Mouse (Mus musculus): ENCODE results near the gene Msmb. TPM values are rescaled to one million over a fixed set of nuclear protein-coding genes. Genes with fewer than 3 reads are reported as not detected.

The Msmb gene
- polyA plus RNA-seq, 1 experiment from 2014 or later, result not detected

DNA sequence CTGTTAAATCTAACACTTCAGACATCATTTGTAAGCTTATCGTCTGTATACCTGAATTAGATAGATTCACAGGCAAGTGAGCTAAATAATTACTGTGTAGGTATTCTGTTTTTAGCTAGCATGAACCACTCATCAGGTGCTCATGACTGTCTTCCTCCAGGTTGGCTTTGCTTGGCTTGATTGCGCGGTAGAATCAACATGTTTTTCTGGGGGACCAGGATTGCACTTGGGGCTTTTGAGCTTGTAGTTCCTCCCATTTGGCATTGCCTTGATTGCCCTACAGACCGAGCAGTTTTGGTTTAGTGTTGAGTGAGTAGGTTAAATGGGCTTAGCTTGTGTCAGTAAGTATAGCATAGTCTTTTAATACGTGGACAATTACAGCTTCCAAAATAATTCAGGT, 20.4 kb downstream of the Msmb start:
- ChIA-PET POLR2A (no interaction called here), CTCF (interaction anchor here (2.1 kb wide), 1 partner anchor 30 kb away, joined by 7 read pairs; no protein-coding TSS in a partner anchor)
- H3K27me3 ChIP-seq, result no peaks in the 10 kb centered on the region
- TF ChIP-seq CTCF (IDR thresholded peaks at IDR 0.05), result no peak
- DNase-seq (ENCODE audit: low read depth, low spot score) (no peak), ATAC-seq (no peak)
- in situ Hi-C loops (cut with MboI; ENCODE audit: low pct_unique_long_range_greater_than_20kb), result no loop called here

DNA sequence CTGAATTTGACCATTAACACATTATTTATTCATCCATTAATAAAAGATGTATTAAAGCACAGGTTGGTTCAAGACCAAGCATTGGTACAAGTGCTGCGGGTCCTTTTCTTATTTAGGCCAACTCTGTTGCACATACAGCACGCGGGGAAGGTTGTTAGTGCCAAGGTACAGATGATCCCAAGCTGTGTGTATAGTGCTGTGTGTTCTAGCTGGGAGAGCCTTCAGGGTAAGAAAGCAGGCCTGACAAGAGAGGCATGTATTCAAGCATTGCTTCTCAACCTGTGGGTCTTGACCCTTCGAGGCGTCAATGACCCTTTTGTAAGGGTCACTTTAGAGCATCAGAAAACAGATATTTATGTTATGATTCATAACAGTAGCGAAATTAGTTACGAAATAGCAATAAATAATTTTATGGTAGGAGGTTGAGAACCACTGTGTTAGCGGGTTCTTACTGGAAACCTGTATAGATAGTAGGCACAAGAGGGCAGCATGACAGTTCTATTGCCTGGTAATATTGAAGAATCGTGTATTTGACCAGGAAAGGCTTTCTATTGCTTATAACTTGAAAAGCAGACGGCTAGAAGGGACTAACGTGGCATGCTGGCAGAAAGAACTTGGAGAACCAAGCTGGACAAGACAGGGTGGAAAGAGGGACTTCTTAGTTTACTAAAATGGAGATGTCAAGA, 21.5 kb downstream of the Msmb start:
- ATAC-seq, result no peak
- no peak for DNase-seq (ENCODE audit: low read depth, low spot score)
- no peak for TF ChIP-seq CTCF (IDR thresholded peaks at IDR 0.05)
- CTCF ChIA-PET, result interaction anchor here (1.2 to 2.1 kb wide), 2 partner anchors 29 to 30 kb away, joined by 3 to 7 read pairs; no protein-coding TSS in a partner anchor
- POLR2A ChIA-PET, result interaction anchor here (1.3 kb wide), 1 partner anchor 30 kb away, joined by 4 read pairs; no protein-coding TSS in a partner anchor
- in situ Hi-C loops (cut with MboI; ENCODE audit: low pct_unique_long_range_greater_than_20kb), result no loop called here
- no peaks in the 10 kb centered on the region for H3K27me3 ChIP-seq

DNA sequence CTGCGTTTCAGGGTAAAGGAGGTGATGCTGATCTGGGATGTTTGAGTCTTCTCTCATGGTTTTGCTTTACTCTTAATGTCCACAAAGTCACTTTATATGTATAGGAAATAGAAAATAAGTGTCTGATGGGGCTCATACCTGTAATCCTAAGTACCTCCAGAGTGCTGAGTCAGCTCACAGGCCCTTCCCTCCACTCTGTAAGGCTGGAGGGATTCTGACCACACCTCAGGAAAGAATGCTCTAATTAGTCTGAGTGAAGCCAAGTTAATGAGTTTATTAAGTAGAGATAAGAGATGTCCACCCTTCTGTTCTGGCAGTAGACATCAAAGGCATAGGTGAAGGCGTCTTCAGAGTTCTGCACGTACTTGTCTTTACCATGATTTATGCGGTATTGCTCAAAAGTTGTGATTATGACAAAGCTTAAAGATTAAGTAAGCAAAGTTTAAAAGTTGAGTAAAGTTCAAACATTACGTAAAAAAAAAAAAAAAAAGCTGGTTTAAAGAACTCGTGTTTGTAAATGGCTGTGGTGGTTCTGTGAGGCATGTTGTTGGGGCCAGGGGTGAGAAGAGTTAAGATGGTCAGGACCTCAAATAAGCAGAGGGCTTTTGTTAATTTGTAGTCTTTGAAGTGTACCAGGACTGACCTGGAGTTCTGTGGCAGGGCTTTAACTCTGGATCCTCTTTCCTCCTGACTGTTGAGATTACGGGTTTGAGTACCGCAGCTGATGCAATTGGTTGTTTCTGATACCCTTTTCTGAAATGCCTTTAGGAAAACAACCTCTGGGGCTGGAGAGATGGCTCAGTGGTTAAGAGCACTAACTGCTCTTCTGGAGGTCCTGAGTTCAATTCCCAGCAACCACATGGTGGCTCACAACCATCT, 22.6 kb downstream of the Msmb start:
- ATAC-seq (no peak), DNase-seq (ENCODE audit: low read depth, low spot score) (no peak)
- in situ Hi-C loops (cut with MboI; ENCODE audit: low pct_unique_long_range_greater_than_20kb), result no loop called here
- ChIA-PET POLR2A (interaction anchor here (0.6 to 1.3 kb wide), 2 partner anchors 29 to 70 kb away, joined by 4 read pairs; no protein-coding TSS in a partner anchor), CTCF (interaction anchor here (0.8 to 2.2 kb wide), 3 partner anchors 27 to 30 kb away, joined by 3 to 9 read pairs (median 4); no protein-coding TSS in a partner anchor)
- TF ChIP-seq CTCF (IDR thresholded peaks at IDR 0.05), result no peak
- H3K27me3 ChIP-seq, result no peaks in the 10 kb centered on the region

DNA sequence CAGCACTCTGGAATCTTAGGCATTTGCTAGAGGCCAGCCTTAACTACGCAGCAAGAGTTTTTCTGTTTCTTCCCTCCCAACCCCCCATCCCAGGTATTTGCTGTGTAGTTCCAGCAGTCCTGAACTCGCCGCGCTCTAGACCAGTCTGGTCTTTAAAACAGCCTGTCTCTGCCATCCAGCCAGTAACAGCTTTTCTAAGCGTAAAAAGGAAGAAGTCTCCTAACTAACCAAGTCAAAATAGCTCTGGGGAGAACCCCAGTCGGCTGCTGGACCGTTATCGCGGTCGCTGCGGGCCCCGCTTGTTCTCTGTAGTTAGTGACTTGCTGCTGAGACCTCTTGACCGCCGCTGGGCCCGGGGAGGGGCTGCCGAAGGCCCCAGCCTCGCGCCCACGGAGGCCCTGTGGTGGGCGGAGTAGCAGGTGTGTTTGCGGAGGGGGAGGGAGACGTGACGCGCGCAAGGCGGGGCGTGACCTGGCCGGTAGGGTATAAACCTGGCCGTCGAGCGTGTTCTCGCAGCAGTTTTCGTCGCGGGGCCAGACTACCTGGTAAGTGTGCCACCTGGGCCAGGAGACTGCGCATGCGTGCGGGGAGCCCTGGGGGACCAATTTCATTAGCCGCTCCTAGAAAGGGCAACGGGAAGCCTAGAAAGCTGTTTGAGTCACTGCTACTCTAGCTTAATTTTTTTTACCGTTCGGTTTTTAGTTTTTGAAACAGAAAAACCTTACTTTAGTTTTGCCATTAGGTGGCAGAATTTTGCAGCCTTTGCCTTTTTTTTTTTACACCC, 23.6 kb downstream of the Msmb start:
- in situ Hi-C loops (cut with MboI; ENCODE audit: low pct_unique_long_range_greater_than_20kb), result no loop called here
- CTCF ChIA-PET, result interaction anchor here (0.6 to 2.2 kb wide), 6 partner anchors 14 to 421 kb away, joined by 3 to 9 read pairs (median 4); no protein-coding TSS in a partner anchor
- no peaks in the 10 kb centered on the region for H3K27me3 ChIP-seq
- ATAC-seq (peak; percentile 84), DNase-seq (ENCODE audit: low read depth, low spot score) (peak; percentile 38)
- no peak for TF ChIP-seq CTCF (IDR thresholded peaks at IDR 0.05)
- POLR2A ChIA-PET, result interaction anchor here (0.7 kb wide), 1 partner anchor 29 kb away, joined by 3 read pairs; no protein-coding TSS in a partner anchor

DNA sequence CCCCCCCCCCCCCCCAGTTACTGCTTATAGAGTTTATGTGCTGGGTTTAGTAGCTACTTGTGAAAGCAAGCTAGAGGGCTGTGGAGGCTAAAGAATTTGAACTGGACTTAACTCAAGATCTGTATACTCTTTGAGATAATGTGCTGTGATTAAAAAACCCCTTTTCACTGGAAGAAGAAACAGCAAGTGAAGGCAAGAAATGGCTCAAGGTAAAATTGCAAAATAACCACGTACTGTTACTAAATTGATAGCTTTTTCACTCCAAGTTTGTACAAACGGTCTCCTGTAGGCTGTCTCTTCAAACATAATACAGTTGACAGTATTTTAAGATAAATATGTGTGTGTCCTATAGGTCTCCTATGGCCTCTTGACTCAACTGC, 24.2 kb downstream of the Msmb start:
- DNase-seq (ENCODE audit: low read depth, low spot score), result no peak
- ChIA-PET CTCF (interaction anchor here (1.0 to 2.2 kb wide), 5 partner anchors 13 to 33 kb away, joined by 4 to 9 read pairs (median 4); no protein-coding TSS in a partner anchor), POLR2A (interaction anchor here (0.7 kb wide), 1 partner anchor 29 kb away, joined by 3 read pairs; no protein-coding TSS in a partner anchor)
- TF ChIP-seq CTCF (IDR thresholded peaks at IDR 0.05), result peak; percentile 28
- in situ Hi-C loops (cut with MboI; ENCODE audit: low pct_unique_long_range_greater_than_20kb), result no loop called here
- no peaks in the 10 kb centered on the region for H3K27me3 ChIP-seq
- no peak for ATAC-seq

DNA sequence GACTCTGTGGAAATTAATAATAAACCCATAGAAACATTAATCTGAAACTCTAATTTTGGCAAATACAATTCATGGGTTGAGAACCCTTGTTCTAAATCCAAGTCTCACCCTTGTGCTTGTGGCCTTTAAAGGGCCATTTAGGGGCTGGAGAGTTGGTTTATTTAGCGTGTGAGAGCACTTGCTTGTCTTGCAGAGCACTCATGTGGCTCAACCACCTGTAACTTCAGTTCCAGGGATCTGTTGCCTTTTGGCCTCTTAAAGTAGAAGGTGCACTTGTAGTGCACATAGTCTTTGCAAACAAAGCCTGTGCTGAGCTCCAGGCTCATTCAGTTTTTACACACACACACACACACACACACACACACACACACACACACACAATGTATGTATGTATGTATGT, 25.0 kb downstream of the Msmb start:
- DNase-seq (ENCODE audit: low read depth, low spot score) (no peak), ATAC-seq (no peak)
- POLR2A ChIA-PET, result no interaction called here
- in situ Hi-C loops (cut with MboI; ENCODE audit: low pct_unique_long_range_greater_than_20kb), result no loop called here
- TF ChIP-seq CTCF (IDR thresholded peaks at IDR 0.05), result no peak
- CTCF ChIA-PET, result interaction anchor here (0.8 to 1.9 kb wide), 3 partner anchors 13 to 32 kb away, joined by 3 to 5 read pairs (median 4); no protein-coding TSS in a partner anchor
- H3K27me3 ChIP-seq, result no peaks in the 10 kb centered on the region

DNA sequence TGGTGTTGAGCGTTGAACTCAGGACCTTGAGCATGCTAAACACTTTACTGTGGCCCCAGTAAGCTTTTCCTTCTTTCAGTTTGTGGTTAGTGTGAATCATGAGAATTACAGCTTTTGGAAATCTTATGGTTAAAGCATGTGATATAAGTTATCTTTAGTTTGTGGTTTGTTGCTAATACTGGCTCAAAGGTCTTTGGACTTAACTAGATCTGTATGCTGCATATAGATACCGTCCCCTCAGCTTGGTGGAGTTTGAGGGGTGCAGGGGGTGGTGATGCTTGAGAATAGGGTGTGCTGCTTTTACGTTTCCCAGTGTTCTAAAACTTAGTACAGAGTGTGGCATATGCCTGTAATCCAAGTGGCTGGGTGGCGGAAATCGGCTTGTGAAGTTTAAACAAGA, 25.5 kb downstream of the Msmb start:
- TF ChIP-seq CTCF (IDR thresholded peaks at IDR 0.05), result no peak
- no peaks in the 10 kb centered on the region for H3K27me3 ChIP-seq
- ATAC-seq, result no peak
- ChIA-PET CTCF (interaction anchor here (0.8 to 1.9 kb wide), 2 partner anchors 27 to 31 kb away, joined by 3 to 5 read pairs; no protein-coding TSS in a partner anchor), POLR2A (no interaction called here)
- in situ Hi-C loops (cut with MboI; ENCODE audit: low pct_unique_long_range_greater_than_20kb), result no loop called here
- DNase-seq (ENCODE audit: low read depth, low spot score), result no peak

DNA sequence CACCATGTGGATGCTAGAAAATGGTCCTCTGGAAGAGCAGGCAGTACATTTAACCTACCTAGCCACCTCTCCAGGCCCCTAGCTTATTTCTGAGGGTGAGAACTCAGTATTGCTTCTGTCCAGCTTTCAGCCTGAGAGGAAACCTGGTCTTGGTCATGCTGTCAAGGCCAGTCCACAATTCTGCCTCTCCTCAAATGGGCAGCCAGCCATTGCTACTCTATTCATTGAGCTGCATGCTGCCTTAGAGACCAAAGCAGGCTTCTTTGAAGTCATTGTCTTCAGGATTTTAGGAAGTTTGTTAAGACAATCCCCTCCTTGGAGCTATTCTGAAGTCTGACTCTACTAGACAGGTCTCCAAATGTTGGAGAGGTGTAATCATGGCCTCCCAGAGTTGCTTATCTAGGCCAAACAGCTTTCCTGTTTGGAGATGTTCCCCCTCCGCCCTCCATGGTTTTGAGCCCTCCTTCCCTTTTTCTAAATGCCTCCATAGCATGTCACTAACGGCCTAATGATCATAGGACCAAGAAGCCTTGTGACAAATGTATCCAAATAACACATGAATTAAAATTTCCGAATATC, 26.9 kb downstream of the Msmb start:
- no peak for ATAC-seq
- POLR2A ChIA-PET, result no interaction called here
- no peaks in the 10 kb centered on the region for H3K27me3 ChIP-seq
- no peak for TF ChIP-seq CTCF (IDR thresholded peaks at IDR 0.05)
- in situ Hi-C loops (cut with MboI; ENCODE audit: low pct_unique_long_range_greater_than_20kb), result no loop called here
- CTCF ChIA-PET, result interaction anchor here (0.9 to 2.0 kb wide), 3 partner anchors 9 to 24 kb away, joined by 4 to 6 read pairs (median 4); partner anchors contain the start of gene Ncoa4
- DNase-seq (ENCODE audit: low read depth, low spot score), result no peak

DNA sequence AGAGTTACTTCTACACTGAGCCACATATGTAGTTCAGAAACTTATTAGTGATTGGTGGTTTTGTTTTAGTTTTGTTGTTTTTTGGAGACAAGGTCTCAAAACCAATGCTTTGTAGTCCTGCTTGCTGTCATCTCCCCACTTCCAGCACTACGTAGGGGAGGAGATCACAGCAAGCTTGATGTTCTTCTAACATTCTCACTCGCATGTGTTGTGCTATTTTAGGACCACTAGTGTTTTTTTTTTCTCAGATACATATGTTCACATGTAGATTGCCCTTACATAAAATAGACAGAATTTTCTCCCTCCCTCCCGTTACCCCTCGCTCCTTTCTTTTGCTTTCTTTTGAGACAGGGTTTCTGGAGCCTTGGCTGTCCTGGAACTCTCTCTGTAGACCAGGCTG, 28.3 kb downstream of the Msmb start:
- DNase-seq (ENCODE audit: low read depth, low spot score), result no peak
- ATAC-seq, result no peak
- TF ChIP-seq CTCF (IDR thresholded peaks at IDR 0.05), result no peak
- CTCF ChIA-PET, result interaction anchor here (1.0 to 1.2 kb wide), 3 partner anchors 11 to 57 kb away, joined by 3 to 7 read pairs (median 3); no protein-coding TSS in a partner anchor
- in situ Hi-C loops (cut with MboI; ENCODE audit: low pct_unique_long_range_greater_than_20kb), result no loop called here
- H3K27me3 ChIP-seq, result no peaks in the 10 kb centered on the region
- POLR2A ChIA-PET, result no interaction called here
